Mouse (Mus musculus) left cerebral cortex, adult 2 months (tissue): ENCODE measurements around the gene Med20. TPM values are rescaled to one million over a fixed set of nuclear protein-coding genes. Genes with fewer than 3 reads are reported as not detected.

Experiments used
- DNase-seq, 2 experiments: peaks; one replicate each; pipeline ENCODE4 v3.0.0; 2021 to 2022; ENCODE audit warnings: low spot score in 2 of 2, mixed read lengths in 1 of 2; ENCODE audit errors: extremely low spot score in 1 of 2
- H3K27ac ChIP-seq: fragments of 200-600 bp; 2 replicates; pipeline ENCODE4 v1.8.1; 2022
- H3K4me3 ChIP-seq: fragments of 200-600 bp; 2 replicates; pipeline ENCODE4 v1.8.1; 2022
- CTCF ChIP-seq: fragments of 200-600 bp; IDR thresholded peaks from 2 replicates; pipeline ENCODE4 v1.8.1; 2022; ENCODE audit warnings: antibody characterized with exemption, mild to moderate bottlenecking, moderate library complexity
- intact Hi-C: fragments of 180-260 bp; cut with DNase I; formaldehyde crosslinking; loops from one replicate; pipeline ENCODE4 v1.15.1; 2025
- total RNA-seq, 2 experiments: library from RNA; stranded (reverse); gene quantifications; 2 replicates each; pipeline ENCODE4 v1.2.3; 2021

Med20 gene
- total RNA-seq, 2 experiments from 2014 or later: 29.3 to 33.3 TPM

DNA sequence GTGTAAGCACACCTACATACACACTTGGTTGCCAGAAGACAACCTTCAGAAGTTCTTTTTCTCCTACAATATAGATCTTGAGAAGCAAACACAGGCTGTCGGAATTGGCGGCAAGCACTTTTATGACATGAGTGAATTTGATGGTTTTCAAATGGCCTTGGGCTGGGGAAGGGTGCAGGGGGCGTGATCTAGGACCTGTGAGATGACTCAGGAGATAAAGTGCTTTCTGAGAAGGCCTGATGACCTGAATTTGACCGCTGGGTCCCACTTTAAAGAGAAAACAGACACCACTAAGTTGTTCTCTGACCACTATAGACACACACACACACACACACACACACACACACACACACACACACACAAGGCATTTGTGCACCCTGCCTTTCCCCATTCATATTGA, 30.4 kb upstream of the Med20 start:
- no peak overlapping the region for H3K4me3 ChIP-seq
- intact Hi-C loops: no loop called here
- TF ChIP-seq CTCF: no peak
- no peak overlapping the region for H3K27ac ChIP-seq
- no peak for DNase-seq

DNA sequence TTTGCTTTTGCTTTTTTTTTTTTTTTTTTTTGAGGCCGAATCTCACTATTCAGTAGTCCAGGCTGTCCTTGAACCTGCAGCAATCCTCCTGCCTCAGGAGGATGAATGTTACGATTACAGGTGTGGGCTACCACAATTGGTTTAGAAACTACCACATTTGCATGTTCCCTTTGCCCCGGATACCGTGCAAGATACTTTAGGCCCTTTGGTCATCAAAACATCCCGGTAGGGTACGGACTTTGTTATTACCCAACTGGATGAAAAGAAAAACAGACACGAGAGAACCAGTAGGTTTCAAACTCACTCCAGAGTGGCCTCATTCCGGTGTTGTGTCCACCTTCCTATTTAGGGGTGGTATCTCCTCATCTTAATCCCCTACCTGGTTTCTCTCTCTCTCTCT, 22.9 kb upstream of the Med20 start:
- DNase-seq: no peak
- intact Hi-C loops: no loop called here
- no peak overlapping the region for H3K4me3 ChIP-seq
- H3K27ac ChIP-seq: no peak overlapping the region
- TF ChIP-seq CTCF: no peak

DNA sequence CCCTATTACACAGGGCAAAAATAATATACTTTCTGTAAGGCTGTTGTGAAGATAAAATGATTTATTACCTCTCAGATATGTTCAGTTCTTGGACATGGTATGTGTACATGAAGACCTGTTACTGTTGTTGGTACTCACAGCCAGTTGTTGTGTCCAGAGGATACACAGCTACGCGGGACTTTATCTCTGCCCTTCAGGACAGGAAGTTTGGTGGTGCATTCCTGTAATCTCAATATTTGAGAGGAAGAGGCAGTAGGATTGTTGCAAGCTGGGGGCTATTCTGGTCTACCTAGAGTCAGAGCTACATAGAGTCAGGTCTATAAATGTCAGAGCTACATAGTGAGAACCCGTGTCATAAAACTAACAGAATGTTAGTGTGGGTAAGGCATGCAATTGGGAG, 20.3 kb upstream of the Med20 start:
- intact Hi-C loops: loop anchor here (5.0 kb wide), 1 partner anchor 49 kb away; no protein-coding TSS in a partner anchor
- Histone ChIP-seq H3K27ac (no peak overlapping the region), H3K4me3 (no peak overlapping the region)
- no peak for DNase-seq
- TF ChIP-seq CTCF: no peak

DNA sequence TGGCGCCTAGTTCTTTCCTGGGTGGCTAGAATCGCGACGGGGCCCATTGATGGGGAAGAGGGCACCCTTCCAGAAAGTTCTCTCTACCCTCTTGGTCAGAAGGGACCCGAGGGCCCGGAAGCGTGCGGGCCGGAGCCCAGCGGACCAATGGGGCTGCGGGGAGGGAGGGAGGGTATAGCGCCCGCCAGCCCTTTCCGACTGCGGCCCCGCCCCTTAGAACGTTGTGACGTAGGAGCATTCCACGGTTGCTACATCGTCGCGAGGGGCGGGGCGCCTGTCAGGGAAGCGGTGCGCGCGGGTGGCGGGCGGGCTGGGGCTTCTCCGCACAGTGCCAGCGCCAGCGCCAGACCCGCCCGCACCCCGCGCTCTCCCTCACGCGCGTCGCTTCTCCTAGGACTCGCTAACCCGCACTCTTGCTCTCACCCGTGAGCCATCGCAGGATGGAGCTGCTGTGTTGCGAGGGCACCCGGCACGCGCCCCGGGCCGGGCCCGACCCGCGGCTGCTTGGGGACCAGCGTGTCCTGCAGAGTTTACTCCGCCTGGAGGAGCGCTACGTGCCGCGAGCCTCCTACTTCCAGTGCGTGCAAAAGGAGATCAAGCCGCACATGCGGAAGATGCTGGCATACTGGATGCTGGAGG, 18.0 kb upstream of the Med20 start:
- TF ChIP-seq CTCF: no peak
- intact Hi-C loops: loop anchor here (1.0 to 5.0 kb wide), 2 partner anchors 51 to 82 kb away; no protein-coding TSS in a partner anchor

DNA sequence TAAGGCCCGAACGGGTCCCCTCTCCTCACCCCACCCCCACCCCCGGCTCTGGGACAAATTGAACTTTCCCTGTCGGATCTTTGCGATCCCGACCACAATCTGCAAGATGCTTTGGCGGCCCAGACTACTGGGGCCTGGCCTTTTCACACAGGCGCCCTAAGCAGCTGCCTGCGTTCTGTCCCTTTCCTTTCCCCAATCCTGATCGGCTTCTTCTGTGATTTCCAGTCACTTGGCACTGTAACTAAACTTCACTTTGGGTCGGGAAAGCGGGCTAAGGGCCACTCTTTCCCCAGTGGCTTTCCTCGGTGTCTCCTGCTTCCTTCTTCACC, 17.6 kb upstream of the Med20 start:
- H3K27ac ChIP-seq: peak overlapping the region; percentile 64
- intact Hi-C loops: loop anchor here (1.0 to 5.0 kb wide), 2 partner anchors 52 to 83 kb away; no protein-coding TSS in a partner anchor
- no peak for TF ChIP-seq CTCF
- peak overlapping the region; percentile 83 for H3K4me3 ChIP-seq
- no peak for DNase-seq

More for the DNA sequence above, 18.0 kb upstream of the Med20 start:
- peak overlapping the region; percentile 83 for H3K4me3 ChIP-seq
- H3K27ac ChIP-seq: peak overlapping the region; percentile 64
- DNase-seq: peak; percentile 89 to 91

DNA sequence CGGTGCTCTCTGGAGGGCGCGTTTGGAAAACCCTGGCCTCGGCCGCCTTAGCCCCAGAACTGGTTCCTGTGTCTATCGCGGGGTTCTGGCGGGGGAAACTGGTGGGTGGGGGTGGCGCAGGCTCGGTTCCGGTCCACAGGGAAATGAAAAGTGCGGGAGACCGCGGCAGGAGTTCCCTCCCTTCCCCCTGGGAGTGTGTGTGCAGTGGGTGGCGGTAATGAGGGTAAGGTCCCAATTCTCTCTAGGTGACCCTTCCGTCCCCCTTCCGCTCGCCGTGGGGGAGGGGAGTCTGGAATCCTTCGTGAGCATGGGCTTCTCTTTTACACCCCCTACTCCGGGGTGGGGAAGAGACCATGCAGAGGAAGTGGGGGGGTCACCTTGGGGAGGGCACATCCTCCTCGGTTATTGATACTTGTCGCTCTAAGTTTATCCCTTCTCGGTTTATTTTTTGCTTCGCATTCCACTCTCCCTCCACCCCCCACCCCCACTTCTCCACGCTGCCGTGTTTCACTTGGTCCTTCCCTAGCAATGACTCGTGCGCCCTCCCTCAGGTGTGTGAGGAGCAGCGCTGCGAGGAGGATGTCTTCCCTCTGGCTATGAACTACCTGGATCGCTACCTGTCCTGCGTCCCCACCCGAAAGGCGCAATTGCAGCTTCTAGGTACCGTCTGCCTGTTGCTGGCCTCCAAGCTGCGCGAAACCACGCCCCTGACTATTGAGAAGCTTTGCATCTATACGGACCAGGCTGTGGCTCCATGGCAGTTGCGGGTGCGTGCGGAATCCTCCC, 17.0 kb upstream of the Med20 start:
- H3K27ac ChIP-seq: peak overlapping the region; percentile 64
- no peak for TF ChIP-seq CTCF
- H3K4me3 ChIP-seq: peak overlapping the region; percentile 83
- intact Hi-C loops: loop anchor here (5.0 kb wide), 1 partner anchor 52 kb away; no protein-coding TSS in a partner anchor
- no peak for DNase-seq

DNA sequence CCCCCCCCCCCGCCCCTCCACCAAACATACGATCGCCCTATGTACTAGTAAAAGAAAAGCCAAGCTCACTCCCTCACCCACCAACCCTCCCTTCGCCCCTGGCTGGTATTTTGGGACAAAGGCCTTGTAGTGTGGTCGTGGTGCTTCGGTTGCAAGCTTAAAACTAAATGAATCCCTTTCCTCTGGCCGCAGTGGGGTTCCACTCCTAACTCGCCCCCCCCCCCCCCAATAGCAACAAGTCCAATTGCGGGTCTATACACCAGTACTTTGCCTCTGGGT, 16.5 kb upstream of the Med20 start:
- Histone ChIP-seq H3K27ac (no peak overlapping the region), H3K4me3 (peak overlapping the region; percentile 83)
- DNase-seq: no peak
- intact Hi-C loops: loop anchor here (5.0 kb wide), 1 partner anchor 53 kb away; no protein-coding TSS in a partner anchor
- no peak for TF ChIP-seq CTCF

DNA sequence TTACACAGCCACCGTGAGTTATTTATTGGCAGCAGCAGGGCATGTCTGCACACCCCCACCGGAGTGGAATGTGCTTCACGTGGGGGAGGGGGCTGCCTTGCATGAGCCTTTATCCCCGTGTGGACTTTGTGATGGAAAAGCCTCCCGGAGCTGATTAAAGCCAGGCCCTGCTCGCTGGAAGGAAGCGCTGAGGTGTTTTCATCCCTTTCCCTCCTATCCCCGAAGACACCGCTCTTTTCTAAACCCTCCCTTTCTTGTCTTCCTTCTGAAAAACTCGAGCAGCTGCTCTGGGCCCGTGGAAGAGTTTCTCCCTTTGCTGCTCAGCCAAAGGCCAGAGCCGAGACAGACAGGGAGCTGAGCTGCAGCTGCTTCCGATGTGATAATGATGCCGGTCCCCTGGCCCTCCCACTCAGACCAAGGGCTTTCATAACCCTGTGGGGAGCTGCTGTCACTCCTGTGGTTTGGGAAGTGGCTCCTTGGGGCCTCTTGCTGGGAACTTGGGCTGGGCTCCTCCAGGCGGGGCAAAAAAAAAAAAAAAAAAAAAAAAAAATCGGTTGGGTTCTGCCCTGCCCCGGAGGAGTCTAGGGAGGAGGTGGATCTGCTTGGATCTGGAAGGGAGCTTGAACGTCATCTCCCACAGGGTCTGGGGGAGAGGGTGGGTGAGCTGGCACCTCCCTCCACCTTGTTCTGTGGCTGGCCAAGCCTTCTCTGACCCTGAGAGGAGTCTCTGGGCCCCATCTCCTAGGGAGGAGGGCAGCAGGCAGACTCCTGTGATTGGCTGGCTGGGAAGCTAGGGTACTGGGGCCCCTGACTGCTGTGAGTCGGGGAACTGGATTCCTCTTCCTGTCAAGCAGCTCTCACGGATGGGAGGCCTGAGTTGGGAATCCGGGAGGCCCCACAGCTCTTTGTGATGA, 15.9 kb upstream of the Med20 start:
- Histone ChIP-seq H3K4me3 (peak overlapping the region; percentile 83), H3K27ac (no peak overlapping the region)
- intact Hi-C loops: no loop called here
- no peak for TF ChIP-seq CTCF
- DNase-seq: no peak

DNA sequence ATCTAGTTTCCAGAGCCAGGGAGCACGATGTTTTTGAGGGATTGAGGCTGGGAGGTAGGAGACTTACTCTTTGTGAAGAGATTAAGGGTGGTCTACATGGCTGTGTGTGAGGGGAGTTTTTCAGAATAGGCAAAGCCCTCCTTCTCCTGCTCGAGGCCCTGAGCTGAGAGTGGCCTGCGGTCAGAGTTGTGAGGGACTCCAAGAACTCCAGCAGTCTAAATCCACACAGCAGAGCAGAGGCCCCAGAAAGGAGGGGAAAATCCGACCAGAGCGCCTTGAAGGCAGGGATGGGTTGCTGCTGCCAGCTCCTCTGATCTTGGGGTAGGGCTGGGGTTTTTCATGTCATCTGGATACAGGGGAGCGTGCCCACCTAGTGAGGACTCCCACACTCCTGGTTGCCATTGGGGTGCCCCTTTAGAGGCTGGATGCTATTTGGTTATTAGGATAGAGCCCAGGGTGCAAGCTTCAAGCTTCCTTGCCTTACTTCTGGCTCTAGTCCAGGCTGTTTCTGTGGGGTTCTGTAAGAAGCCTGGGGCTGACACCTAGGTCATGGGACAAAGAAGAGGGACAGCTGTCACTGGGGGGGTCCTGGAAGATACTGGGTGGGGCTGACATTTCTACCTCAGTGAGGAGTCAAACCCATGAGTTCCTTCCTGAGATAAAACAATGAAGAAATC, 15.1 kb upstream of the Med20 start:
- intact Hi-C loops: no loop called here
- no peak for DNase-seq
- Histone ChIP-seq H3K4me3 (no peak overlapping the region), H3K27ac (no peak overlapping the region)
- TF ChIP-seq CTCF: no peak

DNA sequence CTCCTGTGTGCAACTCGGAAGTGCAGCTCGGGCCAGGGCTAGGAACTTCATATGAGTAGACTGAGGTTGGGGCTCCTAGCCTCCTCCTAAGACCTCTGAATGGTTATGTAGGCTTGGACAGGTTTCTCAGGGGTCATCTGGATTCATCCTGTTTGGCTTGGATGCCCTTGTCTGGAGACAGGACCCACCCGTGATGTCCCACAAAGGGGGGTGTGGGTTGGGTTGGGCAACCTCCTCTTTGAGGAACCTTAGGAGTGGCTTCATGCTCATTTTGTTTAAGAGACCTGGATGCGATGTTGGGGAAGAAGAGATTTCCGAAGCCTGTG, 14.6 kb upstream of the Med20 start:
- no peak for TF ChIP-seq CTCF
- Histone ChIP-seq H3K4me3 (no peak overlapping the region), H3K27ac (no peak overlapping the region)
- DNase-seq: no peak
- intact Hi-C loops: no loop called here

DNA sequence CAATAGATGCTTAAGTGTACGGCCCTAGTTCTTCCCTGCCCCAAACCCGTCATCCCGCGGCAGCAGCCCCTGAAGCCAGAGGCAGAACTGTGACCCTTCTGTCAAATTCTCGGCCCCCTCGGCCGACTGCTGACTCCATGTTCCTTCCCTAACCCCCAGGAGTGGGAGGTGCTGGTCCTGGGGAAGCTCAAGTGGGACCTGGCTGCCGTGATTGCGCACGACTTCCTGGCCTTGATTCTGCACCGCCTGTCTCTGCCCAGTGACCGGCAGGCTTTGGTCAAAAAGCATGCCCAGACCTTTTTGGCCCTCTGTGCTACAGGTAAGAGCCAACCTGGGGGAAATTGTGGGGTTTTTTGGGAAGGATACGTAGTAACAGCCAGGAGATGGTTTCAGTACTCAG, 14.1 kb upstream of the Med20 start:
- Histone ChIP-seq H3K4me3 (no peak overlapping the region), H3K27ac (no peak overlapping the region)
- TF ChIP-seq CTCF: no peak
- no peak for DNase-seq
- intact Hi-C loops: no loop called here
